Mouse (Mus musculus) bone marrow macrophage, adult 2 months (primary cell): Measurements from ENCODE around the gene Lad1.

ENCODE experiments used
- CTCF ChIP-seq: IDR thresholded peaks from 2 replicates; pipeline ENCODE4 v1.5.1; 2012; ENCODE audit warnings: low read depth, mild to moderate bottlenecking, low read length, moderate library complexity
- POLR2A ChIP-seq: IDR thresholded peaks from 2 replicates; pipeline ENCODE4 v1.6.1; 2012; ENCODE audit warnings: mild to moderate bottlenecking, low read depth, low read length, borderline replicate concordance

DNA sequence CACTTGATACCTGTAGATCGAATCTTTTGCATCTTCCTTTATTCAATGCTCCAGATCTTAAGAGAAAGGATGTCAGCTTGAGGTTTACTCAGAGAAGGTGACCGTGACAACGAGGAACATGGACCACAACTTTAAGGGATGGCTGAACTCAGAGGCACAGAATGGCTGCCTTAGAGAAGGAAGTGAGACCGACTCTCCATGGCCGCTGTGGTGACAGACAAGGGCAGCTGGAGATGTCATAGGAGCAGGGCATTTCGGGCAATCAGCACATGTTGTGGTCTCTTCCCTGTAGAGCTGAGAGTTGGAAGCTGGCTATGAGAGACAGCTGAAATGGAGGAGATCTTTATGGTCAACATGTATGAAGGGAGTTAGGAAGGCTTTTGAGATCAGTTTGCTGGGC lies 46.4 kb downstream of the Lad1 start:
- no peak for TF ChIP-seq POLR2A
- no peak for TF ChIP-seq CTCF
